Mouse (Mus musculus) CH12.LX (cell line): ENCODE data around the gene Cox8a. TPM values are rescaled to one million over a fixed set of nuclear protein-coding genes. Genes with fewer than 3 reads are reported as not detected.

Experiments used
- DNase-seq: peaks from one replicate; pipeline ENCODE4 v3.0.0-alpha.2; 2013; ENCODE audit errors: extremely low read depth
- H3K27ac ChIP-seq: 2 replicates; pipeline ENCODE4 v1.5.1; 2012; ENCODE audit warnings: low read depth, mild to moderate bottlenecking, control low read depth, moderate library complexity; ENCODE audit not compliant: insufficient read depth
- H3K27me3 ChIP-seq: replicated peaks from 2 replicates; pipeline ENCODE3; 2012; ENCODE audit warnings: inconsistent platforms
- H3K36me3 ChIP-seq, 2 experiments: replicated peaks in 1 of 2; 2 replicates each; pipeline versions ENCODE3 to v1.6.1; 2012; ENCODE audit warnings: inconsistent platforms in 1 of 2, low read length in 1 of 2, mild to moderate bottlenecking in 1 of 2, mixed read lengths in 1 of 2, moderate library complexity in 1 of 2; ENCODE audit not compliant: control insufficient read depth in 1 of 2, insufficient read depth in 1 of 2
- H3K4me1 ChIP-seq, 2 experiments: 2 replicates each; pipeline ENCODE4 v1.6.1; 2012; ENCODE audit warnings: inconsistent platforms in 1 of 2, moderate library complexity in 1 of 2; ENCODE audit not compliant: insufficient read depth in 2 of 2, control insufficient read depth in 1 of 2
- H3K4me2 ChIP-seq: 2 replicates; pipeline ENCODE4 v1.6.1; 2012; ENCODE audit warnings: low read depth, mild to moderate bottlenecking, control low read depth; ENCODE audit not compliant: poor library complexity, insufficient read depth, severe bottlenecking
- H3K4me3 ChIP-seq, 3 experiments: fragments of 150-350 bp in 1 of 3; sonication (generic) in 1 of 3; replicated peaks in 1 of 3; 2 replicates each; pipeline versions ENCODE3 to v1.5.1; 2011 to 2012; ENCODE audit warnings: low read depth in 2 of 3, low read length in 2 of 3, mild to moderate bottlenecking in 2 of 3, moderate library complexity in 2 of 3, control low read depth in 1 of 3, improper control_type of control experiment in 1 of 3, inconsistent platforms in 1 of 3, mixed read lengths in 1 of 3; ENCODE audit not compliant: poor library complexity in 1 of 3
- H3K79me2 ChIP-seq: replicated peaks from 2 replicates; pipeline ENCODE4 v1.6.1; 2012; ENCODE audit warnings: mild to moderate bottlenecking, moderate library complexity; ENCODE audit not compliant: control insufficient read depth, poor library complexity, insufficient read depth, severe bottlenecking; ENCODE audit errors: extremely low read depth
- H3K9ac ChIP-seq: 2 replicates; pipeline ENCODE4 v1.6.1; 2012; ENCODE audit warnings: low read depth, mild to moderate bottlenecking, control low read depth, moderate library complexity; ENCODE audit not compliant: insufficient read depth
- H3K9me3 ChIP-seq: replicated peaks from 2 replicates; pipeline ENCODE3; 2012; ENCODE audit warnings: low read length, inconsistent platforms, mixed read lengths
- CHD1 ChIP-seq: IDR thresholded peaks from 2 replicates; pipeline ENCODE4 v1.6.1; 2012; ENCODE audit warnings: low read depth, low read length, improper control_type of control experiment, inconsistent platforms
- CTCF ChIP-seq, 2 experiments: IDR thresholded peaks in 1 of 2; conservative IDR thresholded peaks in 1 of 2; 2 replicates each; pipeline ENCODE4 v1.5.1; 2011 to 2012; ENCODE audit warnings: low read depth in 2 of 2, low read length in 2 of 2, improper control_type of control experiment in 1 of 2, inconsistent platforms in 1 of 2, mild to moderate bottlenecking in 1 of 2, moderate library complexity in 1 of 2
- EP300 ChIP-seq: IDR thresholded peaks from 2 replicates; pipeline ENCODE4 v1.6.1; 2011; ENCODE audit warnings: low read length, improper control_type of control experiment
- GABPA ChIP-seq: IDR thresholded peaks from 2 replicates; pipeline ENCODE4 v1.6.1; 2012; ENCODE audit warnings: low read depth, low read length, improper control_type of control experiment, inconsistent platforms; ENCODE audit not compliant: insufficient replicate concordance
- JUND ChIP-seq: conservative IDR thresholded peaks from 2 replicates; pipeline ENCODE4 v1.6.1; 2011; ENCODE audit warnings: low read depth, low read length, improper control_type of control experiment
- MAX ChIP-seq: IDR thresholded peaks from 2 replicates; pipeline ENCODE4 v1.6.1; 2011; ENCODE audit warnings: low read length, improper control_type of control experiment
- MAZ ChIP-seq: IDR thresholded peaks from 2 replicates; pipeline ENCODE4 v1.6.1; 2012; ENCODE audit warnings: low read depth, mild to moderate bottlenecking, inconsistent platforms, low read length, improper control_type of control experiment, moderate library complexity
- MEF2A ChIP-seq: IDR thresholded peaks from 2 replicates; pipeline ENCODE4 v1.6.1; 2014; ENCODE audit warnings: low read depth, mild to moderate bottlenecking, inconsistent platforms, low read length, improper control_type of control experiment, borderline replicate concordance
- MYC ChIP-seq: IDR thresholded peaks from 2 replicates; pipeline ENCODE4 v1.6.1; 2011; ENCODE audit warnings: low read depth, mild to moderate bottlenecking, improper control_type of control experiment, low read length
- NRF1 ChIP-seq: IDR thresholded peaks from 2 replicates; pipeline ENCODE4 v1.6.1; 2014; ENCODE audit warnings: low read depth, mild to moderate bottlenecking, inconsistent platforms, low read length, improper control_type of control experiment, moderate library complexity
- SMC3 ChIP-seq: IDR thresholded peaks from 2 replicates; pipeline ENCODE4 v1.6.1; 2011; ENCODE audit warnings: low read depth, low read length, improper control_type of control experiment
- TCF12 ChIP-seq: IDR thresholded peaks from 2 replicates; pipeline ENCODE4 v1.6.1; 2014; ENCODE audit warnings: low read depth, mild to moderate bottlenecking, inconsistent platforms, low read length, improper control_type of control experiment
- UBTF ChIP-seq: IDR thresholded peaks from 2 replicates; pipeline ENCODE4 v1.6.1; 2012; ENCODE audit warnings: low read depth, mild to moderate bottlenecking, inconsistent platforms, low read length, improper control_type of control experiment, moderate library complexity
- USF2 ChIP-seq: conservative IDR thresholded peaks from 2 replicates; pipeline ENCODE4 v1.6.1; 2011; ENCODE audit warnings: low read depth, low read length, improper control_type of control experiment
- ZMIZ1 ChIP-seq: IDR thresholded peaks from 2 replicates; pipeline ENCODE4 v1.6.1; 2012; ENCODE audit warnings: low read depth, mild to moderate bottlenecking, inconsistent platforms, low read length, improper control_type of control experiment
- ZNF384 ChIP-seq: IDR thresholded peaks from 2 replicates; pipeline ENCODE4 v1.6.1; 2012; ENCODE audit warnings: low read depth, low read length, improper control_type of control experiment, inconsistent platforms
- dilution Hi-C: fragments of 300-500 bp; cut with MboI; formaldehyde crosslinking; loops from 2 replicates; pipeline ENCODE4 v1.14.3; 2020; ENCODE audit warnings: low sequenced_read_pairs; ENCODE audit not compliant: extremely low pct_unique_long_range_greater_than_20kb, extremely low pct_ligation_motif_present
- in situ Hi-C: fragments of 300-500 bp; cut with MboI; formaldehyde crosslinking; loops from 3 replicates; pipeline ENCODE4 v1.14.3; 2019; ENCODE audit warnings: low sequenced_read_pairs, low pct_ligation_motif_present, low pct_unique_long_range_greater_than_20kb, mixed read lengths
- polyA plus RNA-seq: library from polyadenylated mRNA; unstranded; fragments of >175 nt; gene quantifications from 2 replicates; pipeline ENCODE4 v1.2.1, GENCODE M21; 2012; ENCODE audit warnings: low read depth; ENCODE audit not compliant: insufficient read length
- total RNA-seq, 2 experiments: library from RNA; depleted of rRNA; stranded (reverse); fragments of 300-350 nt in 1 of 2; fragments of >200 nt in 1 of 2; gene quantifications; 2 replicates each; pipeline ENCODE4 v1.2.3; 2012 to 2014

Cox8a gene
- total and polyA plus RNA-seq, 3 experiments, result 326 to 896 (median 822) TPM

- Histone ChIP-seq H3K4me2 (no peak overlapping the region), H3K27me3 (peaks cover 22% of the 10 kb centered on the region), H3K9ac (no peak overlapping the region), H3K79me2 (no peaks in the 10 kb centered on the region), H3K4me1 (no peaks in the 10 kb centered on the region), H3K4me3 (no peak overlapping the region), H3K27ac (no peak overlapping the region), H3K36me3 (peaks cover 13 to 22% of the 10 kb centered on the region in 2 experiments), H3K9me3 (no peaks in the 10 kb centered on the region)
- no peak for DNase-seq
- TF ChIP-seq NRF1 (no peak), SMC3 (no peak), CTCF (conservative IDR thresholded peaks at IDR 0.05 in 1 of 2, IDR thresholded peaks at IDR 0.05 in 1 of 2; ENCODE audit: low read depth in 2 of 2, low read length in 2 of 2) (no peak), MAX (no peak), GABPA (no peak), EP300 (no peak), MAZ (no peak), CHD1 (no peak), MYC (no peak), ZNF384 (no peak), UBTF (no peak), TCF12 (no peak), JUND (no peak)
- in situ Hi-C loops (no loop called here), dilution Hi-C loops (no loop called here)
Measured at GRCm38 (mm10) chr19:7192561-7192967, 24.9 kb downstream of the Cox8a start.

DNA sequence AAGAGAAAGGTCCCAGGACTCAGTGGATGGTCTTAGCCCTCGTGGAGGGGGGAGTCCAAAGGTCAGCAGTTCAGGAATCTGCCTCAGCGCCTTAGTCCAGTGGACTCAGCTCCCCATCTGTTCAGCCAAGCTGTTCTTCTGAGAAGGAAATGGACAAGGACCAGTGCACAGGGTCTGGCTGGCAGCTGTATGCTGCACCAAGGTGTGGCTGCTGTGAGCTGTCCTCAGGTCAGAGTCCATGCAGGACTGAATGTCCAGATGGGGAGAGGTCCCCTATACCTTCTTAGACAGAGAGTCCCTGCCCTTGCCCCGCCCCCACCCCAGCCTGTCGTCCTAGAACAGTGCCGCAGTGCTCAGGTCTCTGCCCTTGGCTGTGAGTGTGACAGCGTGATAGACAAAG, 25.8 kb downstream of the Cox8a start:
- H3K4me1 ChIP-seq, result 0 out of 4 replicates have a peak, but pooled peaks cover under 1 to 3% of the 10 kb centered on the region in 2 experiments
- dilution Hi-C loops (no loop called here), in situ Hi-C loops (no loop called here)
- H3K27me3 ChIP-seq, result peaks cover 28% of the 10 kb centered on the region
- H3K9me3 ChIP-seq, result no peaks in the 10 kb centered on the region
- no peak overlapping the region for H3K4me2 ChIP-seq
- TF ChIP-seq ZMIZ1, result no peak
- TF ChIP-seq USF2, result no peak
- TF ChIP-seq UBTF, result no peak
- TF ChIP-seq MEF2A, result no peak
- H3K27ac ChIP-seq, result no peak overlapping the region
- H3K79me2 ChIP-seq, result no peaks in the 10 kb centered on the region
- no peak overlapping the region for H3K9ac ChIP-seq
- H3K4me3 ChIP-seq, result no peak overlapping the region
- H3K36me3 ChIP-seq, result peaks cover 4 to 13% of the 10 kb centered on the region in 2 experiments
- no peak for DNase-seq
